Mouse (Mus musculus) bone marrow, adult 2 months (tissue): ENCODE results near the gene Hmga1.

Experiments
- CTCF ChIP-seq: fragments of 200-500 bp; IDR thresholded peaks from 2 replicates; pipeline ENCODE4 v1.5.1; 2011; ENCODE audit warnings: low read length, control low read depth; ENCODE audit not compliant: control insufficient read depth, insufficient read depth
- POLR2A ChIP-seq: fragments of 200-500 bp; IDR thresholded peaks from 2 replicates; pipeline ENCODE4 v1.6.1; 2011; ENCODE audit warnings: low read depth, mild to moderate bottlenecking, control low read depth, low read length, borderline replicate concordance; ENCODE audit not compliant: control insufficient read depth

DNA sequence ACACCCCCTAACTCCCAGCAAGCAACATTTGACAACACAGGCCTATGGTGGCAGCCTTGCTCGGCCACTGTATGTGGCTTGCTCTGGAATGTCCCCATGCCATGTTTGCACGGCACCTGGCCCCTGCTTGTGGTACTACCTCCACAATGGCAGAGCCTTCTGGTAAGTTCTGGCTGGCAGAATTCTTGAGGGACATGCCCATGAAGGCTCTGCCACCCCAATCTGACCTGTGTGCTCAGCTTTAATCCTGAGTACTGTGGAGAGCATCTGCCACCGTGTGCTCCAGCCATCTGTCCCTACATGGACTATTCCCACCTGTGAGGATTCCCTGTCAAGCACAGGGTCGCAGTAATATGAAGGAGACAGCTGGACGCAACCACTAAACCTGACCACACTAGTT is 44.6 kb downstream of the Hmga1 start:
- TF ChIP-seq CTCF (no peak), POLR2A (no peak)
